Mouse (Mus musculus): ENCODE measurements around the gene Nkx2-9.

DNA sequence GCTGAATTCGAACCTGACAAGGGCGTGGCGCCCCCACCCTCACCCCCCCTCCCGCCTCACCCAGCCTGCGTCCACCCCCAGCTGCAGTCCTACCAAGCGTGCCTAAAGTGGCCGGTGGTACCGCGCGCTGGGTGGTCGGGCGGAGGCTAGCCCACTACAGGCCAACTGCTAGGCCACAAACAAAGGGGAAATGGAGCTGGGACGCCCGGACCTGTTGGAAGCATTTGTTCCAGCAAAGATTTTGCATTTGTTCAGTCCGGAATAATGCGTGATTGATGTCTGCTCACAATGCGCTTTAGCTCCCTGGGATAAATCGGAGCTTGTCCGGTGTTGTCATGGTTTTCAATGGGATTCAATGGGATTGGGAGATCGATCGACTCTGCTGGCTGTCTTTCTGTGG lies 1.4 kb upstream of the Nkx2-9 start:
- no peak for TF ChIP-seq POLR2A (IDR thresholded peaks at IDR 0.05; ENCODE audit: borderline replicate concordance, extremely low read depth, insufficient read depth, insufficient read length, poor library complexity, severe bottlenecking)
- TF ChIP-seq CTCF (IDR thresholded peaks at IDR 0.05; ENCODE audit: borderline replicate concordance, extremely low read depth, insufficient read depth, insufficient read length) = no peak
